Comparison of ENCODE assay signal across 15 mouse cellular contexts in genomic region chr10:19900191-19900590, GRCm38 (mm10). TPM values are rescaled to one million over a fixed set of nuclear protein-coding genes. Genes with fewer than 3 reads are reported as not detected.
"Had no signal": no experiment of that assay in that cellular context is flagged by ENCODE, and none has a peak within 500 bp of the region (broad histone marks: within the 10 kb centered on the region; RNA-seq: fewer than 3 reads in every experiment).

No protein-coding gene starts in this region.

- H3K9ac ChIP-seq: kidney, embryonic 15.5 days; limb, embryonic 12.5 days; liver, embryonic 15.5 days; neural tube, embryonic 15.5 days had no signal

- ATAC-seq: lung, postnatal 0 days had no signal

- DNase-seq: kidney, postnatal 14 days; layer of hippocampus, postnatal 36 days; lung, adult 2 months; lung, postnatal 36 days; midbrain, embryonic 14.5 days; right cerebral cortex, adult 18-20 months; right cerebral cortex, postnatal 25 days; thymus, postnatal 36 days had no signal

- H3K4me3 ChIP-seq: kidney, embryonic 15.5 days; limb, embryonic 12.5 days; liver, embryonic 15.5 days; myocyte; neural tube, embryonic 15.5 days had no signal

- H3K4me1 ChIP-seq: kidney, embryonic 15.5 days; liver, embryonic 15.5 days; neural tube, embryonic 15.5 days had no signal

- H3K9me3 ChIP-seq: kidney, embryonic 15.5 days; limb, embryonic 12.5 days; liver, embryonic 15.5 days; neural tube, embryonic 15.5 days had no signal

- H3K27ac ChIP-seq: kidney, embryonic 15.5 days; limb, embryonic 12.5 days; liver, embryonic 15.5 days; neural tube, embryonic 15.5 days had no signal

- H3K27me3 ChIP-seq: kidney, embryonic 15.5 days; limb, embryonic 12.5 days; liver, embryonic 15.5 days; neural tube, embryonic 15.5 days had no signal

- H3K4me2 ChIP-seq: kidney, embryonic 15.5 days; limb, embryonic 12.5 days; liver, embryonic 11.5 days; liver, embryonic 15.5 days; neural tube, embryonic 15.5 days had no signal

RNA-seq across cellular contexts. Expression of gene Slc35d3, which starts 48.9 kb away (rescaled TPM):
- polyA plus RNA-seq: myocyte had no signal
